Mouse (Mus musculus): ENCODE data around the gene Plscr1.

Gene Plscr1

DNA sequence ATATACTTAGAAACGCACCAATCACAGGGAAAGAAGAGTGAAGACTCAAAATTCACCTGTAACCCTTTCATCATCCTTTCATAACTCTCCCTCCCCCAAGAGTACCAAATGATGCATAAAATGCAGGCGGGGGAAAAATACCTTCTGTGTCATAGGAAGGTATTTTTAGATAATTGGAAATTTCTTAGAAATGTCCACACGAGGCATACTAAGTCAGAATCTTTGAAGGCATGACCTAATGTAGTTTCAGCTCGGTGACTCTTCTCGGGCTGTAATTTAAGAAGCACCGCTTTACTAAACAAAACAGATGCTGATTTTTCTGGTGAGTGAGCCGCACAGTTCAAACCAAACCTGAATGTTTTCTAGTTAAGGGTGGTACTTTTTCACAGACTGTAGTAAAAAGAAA lies at the start of gene Plscr1:
Gene Plscr1 (plus strand): TSS at position 304 of the 406 bp plus-strand sequence.
- CTCF ChIA-PET, result no interaction called here

DNA sequence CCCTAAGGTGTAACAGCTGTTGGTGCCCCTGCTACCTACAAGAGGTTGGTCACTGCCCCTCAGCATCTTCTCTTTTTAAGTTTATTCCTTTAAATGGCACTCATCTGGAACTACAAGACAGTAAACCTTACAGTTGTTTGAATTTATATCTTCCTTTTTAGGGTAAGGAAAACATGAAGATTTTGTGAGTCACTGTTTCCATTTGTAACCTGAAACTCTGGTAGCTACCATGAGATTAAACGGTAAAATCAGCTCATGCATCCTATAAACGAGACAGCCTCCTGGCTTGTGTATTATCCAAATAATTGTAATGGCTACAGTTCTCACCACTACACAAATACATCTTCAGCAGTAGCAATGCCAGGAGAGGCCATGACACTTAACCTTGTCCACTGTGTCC lies 45.2 kb upstream of the Plscr1 start:
- CTCF ChIA-PET, result no interaction called here

DNA sequence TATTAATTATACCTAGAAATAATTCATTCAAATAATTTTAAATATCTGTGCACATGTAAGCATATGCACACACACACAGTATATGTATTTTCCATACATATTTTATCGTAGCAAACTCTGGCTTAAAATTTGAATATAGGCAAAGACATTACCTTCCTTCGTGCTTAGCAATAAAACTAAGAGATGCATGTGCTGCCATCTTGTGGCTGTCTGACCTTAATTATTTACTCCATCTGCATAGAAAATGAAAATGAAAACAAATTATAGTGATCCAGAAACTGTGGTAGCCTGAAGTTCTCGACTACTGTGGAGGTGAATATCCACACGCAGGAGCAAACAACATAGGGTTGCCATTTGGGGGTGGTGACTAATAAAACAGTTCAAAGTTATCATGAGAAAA lies 42.2 kb upstream of the Plscr1 start:
- CTCF ChIA-PET, result no interaction called here

DNA sequence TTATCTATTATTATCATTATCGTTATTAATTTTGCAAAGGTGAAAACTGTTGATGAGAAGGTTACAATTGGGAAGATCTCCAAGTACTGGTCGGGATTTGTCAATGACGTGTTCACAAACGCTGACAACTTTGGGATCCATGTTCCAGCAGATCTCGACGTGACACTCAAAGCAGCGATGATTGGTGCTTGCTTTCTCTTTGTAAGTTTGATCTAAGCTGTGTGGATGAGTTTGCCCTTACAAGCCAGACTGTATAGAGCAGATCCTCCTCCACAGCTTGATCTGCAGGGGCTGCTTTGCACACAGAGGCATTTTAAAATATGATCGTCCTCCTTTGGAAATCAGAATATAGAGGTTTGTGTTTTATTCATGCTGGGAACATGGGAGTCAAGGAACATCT lies 41.8 kb upstream of the Plscr1 start:
- CTCF ChIA-PET, result no interaction called here

DNA sequence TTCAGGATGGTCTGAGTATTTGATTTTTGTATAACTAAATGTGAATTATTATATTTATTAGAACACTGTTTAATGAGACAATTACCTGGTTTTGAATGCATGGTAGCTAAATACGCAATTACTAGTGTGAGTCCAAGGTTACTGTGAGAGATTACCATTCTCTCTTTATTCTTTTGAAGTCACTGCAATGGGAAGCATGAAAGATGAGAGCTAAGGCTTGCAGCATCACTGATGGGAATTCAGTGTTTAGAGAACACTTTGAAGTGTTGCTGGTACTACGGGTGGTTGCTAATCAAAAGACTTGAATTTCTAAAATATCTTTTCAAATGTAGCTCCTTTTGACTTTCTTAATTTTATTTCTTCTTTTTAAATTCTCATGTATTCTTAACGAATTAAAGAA lies 39.7 kb upstream of the Plscr1 start:
- CTCF ChIA-PET, result no interaction called here

DNA sequence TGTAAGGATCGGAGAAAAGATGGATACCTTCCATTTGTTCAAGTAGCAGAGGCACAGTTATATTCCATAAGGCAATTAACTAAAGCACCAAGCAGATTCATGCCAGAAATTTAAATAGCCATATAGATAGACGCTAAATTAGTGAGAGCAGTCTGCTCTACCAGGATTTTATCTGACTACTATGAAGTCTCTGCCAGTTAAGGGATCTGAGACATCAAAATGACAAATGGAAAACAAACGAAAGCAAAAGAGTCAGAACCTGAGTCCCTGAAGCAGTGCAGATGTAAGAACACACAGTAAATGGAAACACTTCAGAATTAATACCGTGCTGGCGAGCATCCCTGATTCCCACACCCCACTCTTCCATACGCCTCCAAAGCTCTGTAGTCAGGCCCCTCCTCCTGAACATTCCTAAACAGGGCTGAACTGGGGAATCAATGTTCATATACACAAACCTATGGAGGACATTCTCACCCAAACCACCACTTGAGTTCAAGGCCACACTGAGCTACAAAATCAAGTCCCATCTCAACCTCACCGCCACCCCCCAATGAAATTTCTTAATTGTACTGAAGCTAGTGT lies 39.1 kb upstream of the Plscr1 start:
- CTCF ChIA-PET, result no interaction called here

DNA sequence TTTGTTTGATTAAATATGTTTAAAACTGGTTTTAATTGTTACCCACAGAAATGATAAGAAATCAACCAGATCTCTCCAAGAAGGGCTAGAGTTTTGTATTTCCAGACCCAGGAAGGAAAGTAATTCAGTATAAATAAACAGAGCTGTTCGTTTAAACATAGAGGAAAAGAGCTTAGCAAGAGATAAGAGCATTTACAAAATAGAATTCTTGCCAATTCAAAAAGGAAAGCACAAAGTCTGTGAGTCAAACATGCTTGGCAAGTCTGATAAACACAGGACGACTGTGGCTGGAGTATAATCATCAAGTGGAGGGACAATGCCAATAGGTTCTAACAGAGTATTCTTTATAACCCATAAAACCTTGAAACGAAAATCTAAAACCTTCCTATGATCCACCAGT lies 38.5 kb upstream of the Plscr1 start:
- CTCF ChIA-PET, result no interaction called here

DNA sequence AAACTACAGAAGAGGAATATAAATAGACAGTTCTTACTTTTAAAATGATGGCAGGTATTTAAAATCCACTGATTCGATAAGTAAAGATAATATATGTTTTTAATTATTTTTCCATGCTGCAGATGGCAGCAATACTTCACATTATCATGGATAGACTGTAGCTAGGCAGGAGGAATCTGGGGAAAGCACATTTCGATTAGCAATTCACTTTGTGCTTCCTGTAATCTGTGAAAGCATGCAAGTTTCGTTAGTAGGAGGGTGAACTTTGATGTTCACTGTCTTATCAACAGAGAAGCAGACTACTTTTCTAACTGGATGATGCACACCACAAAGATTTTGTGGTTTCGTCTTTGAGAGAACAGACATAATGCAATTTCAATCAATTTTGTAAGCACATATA lies 32.1 kb upstream of the Plscr1 start:
- CTCF ChIA-PET, result no interaction called here

DNA sequence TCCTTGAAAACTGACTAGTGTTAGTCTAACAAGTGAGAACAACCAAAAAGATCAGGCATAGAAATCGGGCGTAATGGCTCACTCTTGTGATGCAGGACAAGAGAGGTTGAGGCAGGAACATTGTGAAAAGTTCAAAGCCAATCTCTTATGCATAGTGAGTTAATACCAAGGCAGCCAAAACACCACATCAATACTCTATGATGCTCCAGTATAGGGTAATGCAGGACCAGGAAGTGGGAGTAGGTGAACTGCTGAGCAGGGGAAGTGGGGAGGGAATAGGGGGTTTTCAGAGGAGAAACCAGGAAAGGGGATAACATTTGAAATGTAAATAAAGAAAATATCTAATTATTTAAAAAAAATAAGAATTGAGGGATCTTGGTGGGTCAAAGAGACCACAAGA lies 31.7 kb upstream of the Plscr1 start:
- CTCF ChIA-PET, result no interaction called here

DNA sequence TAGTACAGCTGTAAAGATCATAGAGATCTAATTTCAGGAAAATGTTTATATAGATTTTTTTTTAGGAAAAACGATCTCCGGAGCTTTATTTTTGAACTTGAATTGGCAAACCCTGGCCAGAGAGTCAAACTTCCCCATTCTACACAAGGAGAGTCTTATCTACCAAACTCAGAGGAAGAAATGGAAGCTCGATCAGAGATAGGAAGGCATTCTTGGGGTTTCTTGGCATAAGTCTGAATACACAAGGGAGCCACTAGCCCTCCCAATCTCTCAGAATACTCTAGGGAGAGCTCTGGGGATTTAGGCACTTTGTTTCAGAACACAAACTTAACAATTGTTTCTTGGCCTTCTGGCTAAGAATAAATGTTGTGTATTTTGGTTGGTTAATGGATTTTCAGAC lies 29.4 kb upstream of the Plscr1 start:
- CTCF ChIA-PET, result no interaction called here

DNA sequence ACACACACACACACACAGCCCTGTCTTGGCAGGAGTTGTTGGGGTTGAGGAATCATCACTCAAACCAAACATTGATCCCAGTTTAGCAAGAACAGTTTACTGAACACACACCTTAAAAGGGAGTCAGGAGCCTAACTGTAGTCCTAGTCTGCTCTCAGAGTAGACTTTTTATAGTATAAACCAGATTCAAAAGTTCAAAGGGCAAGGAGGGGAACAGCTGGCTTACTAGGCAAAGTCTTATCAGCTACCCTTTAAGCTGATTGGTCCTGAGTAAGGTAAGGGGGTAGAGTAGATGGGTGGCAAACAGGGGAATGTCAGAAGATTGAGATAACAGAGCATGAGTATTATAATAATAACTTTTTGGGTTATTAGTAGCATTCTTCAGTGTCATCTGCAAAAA lies 28.1 kb upstream of the Plscr1 start:
- CTCF ChIA-PET, result no interaction called here

DNA sequence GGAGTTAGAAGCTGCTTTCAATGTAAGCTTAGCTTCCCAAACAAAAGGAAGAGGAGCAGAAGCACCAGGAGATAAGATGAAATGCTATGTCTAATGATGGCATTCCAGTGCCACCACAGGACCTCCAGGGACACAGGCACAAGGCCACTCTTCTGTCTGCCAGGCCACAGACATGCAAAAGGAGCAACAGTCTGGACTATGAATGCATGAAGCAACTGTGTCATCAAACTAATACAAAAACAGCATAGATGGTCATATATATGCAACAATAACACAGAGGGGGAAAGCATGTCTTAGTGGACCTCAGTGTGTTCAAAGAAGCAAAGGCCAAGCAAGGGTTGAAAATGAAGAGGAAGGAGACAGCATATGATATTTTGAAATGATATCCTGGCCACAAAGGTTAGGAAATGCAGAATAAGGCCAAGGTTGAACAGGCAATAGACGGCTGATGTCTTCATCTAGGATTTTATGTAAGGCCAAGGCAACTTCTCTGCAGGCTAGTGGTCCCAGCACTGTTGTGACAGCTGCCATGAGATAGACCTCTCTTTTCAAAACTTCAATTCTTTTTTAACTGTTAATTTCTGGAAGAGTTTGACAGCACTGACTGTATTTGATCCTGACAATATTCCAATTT lies 24.8 kb upstream of the Plscr1 start:
- CTCF ChIA-PET, result no interaction called here

DNA sequence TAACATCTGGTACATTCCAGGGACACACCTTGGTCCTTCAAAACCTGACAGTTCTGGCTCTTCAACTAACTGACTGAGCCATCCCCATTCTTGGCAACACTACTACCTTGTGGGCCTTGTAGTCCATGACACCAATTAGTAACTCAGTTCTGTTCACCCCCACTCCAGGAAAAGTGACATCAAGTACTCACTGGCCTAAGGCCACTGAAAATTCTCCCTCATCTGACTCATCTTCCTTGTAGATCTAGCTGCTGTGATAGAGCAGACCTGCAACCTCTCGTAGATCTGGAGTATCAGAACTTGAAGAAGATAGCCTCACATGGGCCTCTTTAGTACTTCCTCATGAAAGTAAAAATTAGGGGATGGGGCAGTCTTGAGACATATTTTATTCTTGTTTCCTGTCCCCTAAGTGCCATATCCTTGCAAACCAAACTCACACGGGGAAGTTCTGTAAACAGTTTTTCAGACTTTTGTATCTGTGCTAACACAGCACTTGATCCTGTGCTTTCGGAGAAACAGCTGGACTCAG lies 23.4 kb upstream of the Plscr1 start:
- CTCF ChIA-PET, result no interaction called here

DNA sequence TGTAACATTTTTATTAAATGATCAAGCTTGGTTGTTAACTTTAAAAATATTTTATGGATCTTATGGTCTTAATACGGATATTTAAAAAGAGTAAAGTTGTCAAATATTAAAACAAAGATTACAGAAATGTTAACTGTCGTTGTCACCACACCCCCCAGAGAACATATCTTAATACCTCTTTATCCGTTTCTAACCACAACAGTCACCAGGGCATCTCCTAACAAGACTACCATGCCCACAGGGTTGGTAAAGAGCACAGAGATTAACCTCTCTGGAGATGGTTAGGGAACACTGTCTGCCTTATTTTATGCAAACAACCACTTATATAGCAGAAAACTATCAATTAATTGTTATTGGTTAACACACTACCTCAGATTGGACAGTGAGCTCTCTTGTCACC lies 22.8 kb upstream of the Plscr1 start:
- CTCF ChIA-PET, result no interaction called here

DNA sequence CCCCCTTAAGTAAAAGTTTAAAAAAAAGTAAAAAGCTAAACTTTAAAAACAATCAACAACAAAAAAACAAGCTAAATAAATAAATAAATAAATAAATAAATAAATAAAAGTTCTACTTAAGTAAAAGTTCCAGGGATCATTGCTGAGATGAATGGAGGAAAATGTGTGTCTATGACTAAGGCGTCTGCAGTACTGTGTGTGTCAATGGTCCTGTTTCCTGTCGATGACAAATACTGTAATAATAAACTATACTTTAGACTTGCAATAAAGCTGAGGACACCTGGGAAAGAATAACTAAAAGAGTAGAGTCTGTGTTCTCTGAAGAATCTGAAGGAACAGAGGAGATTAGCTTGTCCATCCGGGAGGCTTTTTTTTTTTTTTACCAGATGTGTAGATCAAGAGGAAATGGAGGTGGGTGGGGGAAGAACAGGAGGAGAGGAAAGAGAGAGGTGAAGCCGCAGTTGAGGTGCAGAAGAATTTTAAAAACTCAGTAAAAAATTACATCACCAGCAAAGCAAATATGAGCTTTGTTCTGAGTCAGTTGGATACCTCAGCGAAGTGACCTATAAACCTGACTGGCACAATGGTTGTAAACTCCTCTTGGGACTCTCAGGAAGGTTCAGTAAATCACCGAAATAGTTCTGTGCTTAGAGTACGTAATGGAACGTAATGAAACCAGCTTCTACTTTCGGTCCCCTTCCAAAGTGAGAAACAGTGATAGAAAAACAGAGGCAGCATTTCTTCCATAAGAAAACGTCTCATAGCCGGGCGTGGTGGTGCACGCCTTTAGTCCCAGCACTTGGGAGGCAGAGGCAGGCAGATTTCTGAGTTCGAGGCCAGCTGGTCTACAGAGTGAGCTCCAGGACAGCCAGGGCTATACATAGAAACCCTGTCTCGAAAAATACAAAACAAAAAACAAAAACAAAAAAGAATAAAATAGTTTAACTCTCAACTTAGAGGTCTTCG lies 20.4 kb upstream of the Plscr1 start:
- CTCF ChIA-PET, result no interaction called here

DNA sequence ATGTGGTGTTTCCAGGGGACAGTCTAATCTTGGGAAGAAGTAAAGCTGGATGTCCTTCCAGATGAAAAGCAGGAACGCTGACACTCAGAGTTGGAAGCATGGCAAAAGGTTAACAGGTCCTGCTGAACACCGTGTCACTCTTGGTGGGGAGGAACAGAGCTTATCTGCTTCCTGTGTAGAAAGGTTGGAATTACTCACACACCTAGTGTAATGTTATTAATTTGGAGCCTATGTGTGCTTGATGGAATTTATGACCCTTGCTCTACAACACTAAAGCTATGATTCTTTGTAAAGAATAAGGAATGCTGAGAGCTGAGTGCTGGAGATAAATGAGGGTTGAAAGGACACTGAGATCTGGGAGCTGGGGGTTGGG lies 19.7 kb upstream of the Plscr1 start:
- CTCF ChIA-PET, result no interaction called here

DNA sequence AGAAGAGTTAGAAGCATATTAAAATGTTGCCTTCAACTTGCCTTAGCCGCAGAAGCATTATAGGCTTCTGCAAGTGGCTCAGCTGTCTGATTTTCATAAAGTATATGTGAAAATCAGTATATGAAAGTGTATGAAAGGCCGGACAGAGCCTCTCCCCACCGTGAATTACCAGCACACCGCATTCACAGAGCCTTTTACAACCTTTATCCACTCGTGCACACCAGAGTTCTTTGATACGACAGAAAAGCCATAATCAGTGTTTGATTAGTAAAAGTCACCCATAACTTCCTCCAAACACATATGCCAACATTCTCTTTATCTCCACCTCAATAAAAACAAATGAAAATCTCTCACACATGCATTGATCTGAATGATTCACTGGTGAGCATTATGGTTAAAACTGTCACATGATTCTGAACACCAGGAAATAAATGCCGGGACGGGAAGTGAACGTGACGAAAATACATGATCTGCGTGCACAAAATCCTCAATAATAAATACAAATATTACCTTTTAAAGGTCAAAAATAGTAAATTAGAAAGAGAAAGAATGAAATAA lies 14.6 kb upstream of the Plscr1 start:
- CTCF ChIA-PET, result no interaction called here

DNA sequence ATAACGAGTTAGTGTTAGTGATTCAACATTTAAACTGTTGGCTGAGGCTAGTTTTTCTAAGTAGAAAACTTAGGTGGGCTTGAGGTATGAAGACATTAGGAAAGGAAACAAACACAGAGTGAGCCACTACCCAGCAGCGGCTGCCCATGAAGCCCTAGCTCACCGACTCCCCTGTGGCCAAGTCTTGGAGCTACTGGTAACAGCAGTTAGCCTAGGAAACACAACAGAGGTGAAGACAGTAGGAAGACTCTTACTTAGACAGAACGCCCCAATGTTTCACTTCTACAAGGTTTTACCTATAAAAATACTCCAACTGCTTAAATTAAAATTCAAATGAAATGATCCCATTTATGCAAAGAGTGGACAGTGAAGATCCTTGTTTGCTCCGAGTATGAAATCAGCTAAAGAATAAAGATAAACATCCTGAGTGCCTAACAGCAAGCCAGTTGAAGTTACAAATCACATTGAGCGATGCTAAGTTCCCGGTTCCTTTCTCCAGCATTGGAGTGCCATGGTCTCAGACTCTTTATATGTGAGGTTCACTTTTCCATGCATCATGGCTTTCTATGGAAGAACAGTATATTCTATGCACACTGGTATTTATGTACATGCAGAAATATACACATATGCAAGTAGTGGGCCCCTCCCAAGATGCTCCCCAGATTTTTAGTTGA lies 640 bp upstream of the Plscr1 start:
- CTCF ChIA-PET, result no interaction called here

DNA sequence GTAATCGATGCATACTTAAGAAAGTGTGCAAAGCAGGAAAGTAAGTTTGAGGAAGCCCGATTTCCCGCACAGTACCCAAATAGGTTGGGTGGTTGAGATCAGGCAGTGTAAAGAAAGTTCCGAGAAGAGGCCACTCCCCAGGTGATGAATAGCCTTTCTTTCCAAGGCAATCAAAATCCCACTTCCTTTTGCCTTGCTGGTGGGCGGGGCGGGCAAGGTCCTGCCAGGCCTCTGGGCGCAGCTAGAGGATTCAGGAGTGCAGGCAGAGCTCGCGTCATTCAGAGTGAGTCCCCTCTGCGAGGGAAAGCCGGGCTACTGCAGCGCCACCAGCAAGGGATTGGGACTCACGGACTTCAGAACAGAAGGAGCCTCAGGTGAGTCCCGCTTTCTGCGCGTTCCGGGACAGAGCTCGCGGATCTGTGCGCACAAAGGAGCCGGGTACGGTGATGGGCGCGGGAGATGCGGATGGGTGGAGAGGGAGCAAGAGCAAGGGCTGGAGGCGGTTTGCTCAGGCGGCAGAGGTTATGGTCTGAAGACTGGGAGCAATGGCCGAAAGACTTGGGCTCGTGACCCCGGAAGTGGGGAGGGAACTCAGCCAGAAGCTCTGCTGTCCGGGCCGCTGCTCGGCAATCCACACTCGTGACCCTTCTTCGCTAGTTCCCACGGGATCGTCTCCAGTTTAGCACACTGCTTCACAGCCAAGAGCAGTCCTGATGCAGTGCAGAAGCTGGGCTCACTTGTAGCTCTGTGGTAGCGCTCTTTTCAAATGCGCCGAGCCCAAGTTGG lies 630 bp downstream of the Plscr1 start:
- CTCF ChIA-PET, result no interaction called here

DNA sequence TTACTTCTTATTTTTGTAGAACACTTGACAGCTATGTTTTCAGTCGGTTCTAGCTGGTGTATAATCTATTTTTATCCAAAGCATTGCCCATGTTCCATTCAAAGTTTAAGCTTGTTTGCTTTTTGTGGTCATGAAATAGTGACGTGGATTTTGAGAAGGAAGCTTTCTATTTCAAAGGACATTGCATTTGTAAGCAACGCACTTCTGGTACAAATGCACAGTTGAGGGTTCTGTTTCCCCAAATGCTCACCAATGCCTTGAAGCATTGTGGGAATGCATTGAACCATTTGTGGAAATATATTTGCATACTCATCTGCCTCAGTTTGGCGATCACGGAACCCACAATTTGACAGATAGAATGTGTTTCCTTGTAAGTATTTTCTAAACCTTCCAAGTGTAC lies 3.2 kb downstream of the Plscr1 start:
- CTCF ChIA-PET, result no interaction called here

DNA sequence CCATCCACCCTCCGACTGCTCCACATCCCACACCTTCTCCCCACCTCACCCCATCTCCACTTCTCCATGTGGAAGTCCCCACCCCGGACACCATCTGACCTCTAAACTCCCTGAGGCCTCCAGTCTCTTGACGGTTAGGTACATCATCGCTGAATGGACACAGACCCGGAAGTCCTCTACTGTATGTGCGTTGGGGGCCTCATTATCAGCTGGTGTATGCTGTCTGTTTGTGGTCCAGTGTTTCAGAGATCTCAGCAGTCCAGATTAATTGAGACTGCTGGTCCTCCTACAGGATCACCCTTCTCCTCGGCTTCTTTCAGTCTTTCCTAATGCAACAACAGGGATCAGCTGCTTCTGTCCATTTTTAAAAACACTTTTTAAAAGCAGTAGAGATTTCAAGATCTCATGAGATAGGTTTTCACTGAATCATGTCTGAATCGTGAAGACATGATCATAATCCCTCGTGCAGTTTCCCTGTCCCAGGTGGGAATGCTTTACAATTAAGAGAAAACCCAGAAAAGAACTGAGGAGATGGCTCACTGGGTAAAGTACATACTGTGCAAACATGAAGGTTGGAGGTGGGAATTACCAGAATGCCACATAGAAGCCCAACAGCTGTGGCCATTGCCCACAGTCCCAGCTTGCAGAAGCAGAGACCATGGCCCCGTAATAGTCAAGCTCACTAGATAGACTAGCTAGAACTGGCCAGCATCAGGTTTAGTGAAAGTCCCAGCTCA lies 4.2 kb downstream of the Plscr1 start:
- CTCF ChIA-PET, result no interaction called here

Measured in spleen, embryonic (tissue).